Mouse (Mus musculus) lung, postnatal 0 days (tissue): ENCODE data around the gene Atp5b. TPM values are rescaled to one million over a fixed set of nuclear protein-coding genes. Genes with fewer than 3 reads are reported as not detected.

Experiments used
- ATAC-seq: fragments of 200-750 bp; cut with Nextera tagmentation; 2 replicates; pipeline ENCODE4 v1.8.0; 2017; ENCODE audit warnings: moderate library complexity
- DNase-seq: peaks from one replicate; pipeline ENCODE4 v3.0.0-alpha.2; 2016; ENCODE audit warnings: low spot score
- H3K27ac ChIP-seq: fragments of 300-500 bp; sonication (generic); 2 replicates; pipeline ENCODE4 v1.5.1; 2014; ENCODE audit warnings: antibody characterized with exemption, mild to moderate bottlenecking, low read length, mixed read lengths
- H3K27me3 ChIP-seq: fragments of 300-500 bp; sonication (generic); replicated peaks from 2 replicates; pipeline ENCODE4 v1.6.1; 2014; ENCODE audit warnings: low read length, mixed read lengths; ENCODE audit not compliant: insufficient read depth
- H3K36me3 ChIP-seq: fragments of 300-500 bp; sonication (generic); 2 replicates; pipeline ENCODE4 v1.6.1; 2014; ENCODE audit warnings: low read length, mixed read lengths; ENCODE audit not compliant: insufficient read depth
- H3K4me1 ChIP-seq: fragments of 300-500 bp; sonication (generic); 2 replicates; pipeline ENCODE4 v1.6.1; 2014; ENCODE audit warnings: antibody characterized with exemption, low read depth, low read length, mixed read lengths; ENCODE audit not compliant: insufficient read depth
- H3K4me2 ChIP-seq: fragments of 300-500 bp; sonication (generic); replicated peaks from 2 replicates; pipeline ENCODE4 v1.6.1; 2014; ENCODE audit warnings: low read depth, mild to moderate bottlenecking, low read length, moderate library complexity, mixed read lengths
- H3K4me3 ChIP-seq: fragments of 300-500 bp; sonication (generic); 2 replicates; pipeline ENCODE4 v1.5.1; 2014; ENCODE audit warnings: low read depth, low read length
- H3K9ac ChIP-seq: fragments of 300-500 bp; sonication (generic); replicated peaks from 2 replicates; pipeline ENCODE4 v1.6.1; 2014; ENCODE audit warnings: low read depth, mild to moderate bottlenecking
- H3K9me3 ChIP-seq: fragments of 300-500 bp; sonication (generic); 2 replicates; pipeline ENCODE4 v1.6.1; 2016; ENCODE audit warnings: low read length, mixed read lengths
- CTCF ChIP-seq: IDR thresholded peaks from 2 replicates; pipeline ENCODE4 v1.5.1; 2016; ENCODE audit warnings: antibody characterized with exemption, mild to moderate bottlenecking
- EP300 ChIP-seq: IDR thresholded peaks from 2 replicates; pipeline ENCODE4 v1.6.1; 2016; ENCODE audit warnings: antibody characterized with exemption, mild to moderate bottlenecking, control low read depth
- WGBS: fragments of 180-500 bp; shearing (Covaris S2); extraction: QIAGEN DNeasy Blood & Tissue Kit; methylation state at CpG from one replicate; pipeline ENCODE4 v1.1.7; 2014; 5-methylcytosine and 5-hydroxymethylcytosine counted together
- polyA plus RNA-seq: library from polyadenylated mRNA; unstranded; fragments of >200 nt; fragmentation: Nextera tagmentation; extraction: Ambion mirVana; gene quantifications from 2 replicates; pipeline ENCODE4 v1.2.1, GENCODE M21; 2015

Atp5b gene
- 1,155 and 1,171 TPM in 2 replicates for polyA plus RNA-seq

DNA sequence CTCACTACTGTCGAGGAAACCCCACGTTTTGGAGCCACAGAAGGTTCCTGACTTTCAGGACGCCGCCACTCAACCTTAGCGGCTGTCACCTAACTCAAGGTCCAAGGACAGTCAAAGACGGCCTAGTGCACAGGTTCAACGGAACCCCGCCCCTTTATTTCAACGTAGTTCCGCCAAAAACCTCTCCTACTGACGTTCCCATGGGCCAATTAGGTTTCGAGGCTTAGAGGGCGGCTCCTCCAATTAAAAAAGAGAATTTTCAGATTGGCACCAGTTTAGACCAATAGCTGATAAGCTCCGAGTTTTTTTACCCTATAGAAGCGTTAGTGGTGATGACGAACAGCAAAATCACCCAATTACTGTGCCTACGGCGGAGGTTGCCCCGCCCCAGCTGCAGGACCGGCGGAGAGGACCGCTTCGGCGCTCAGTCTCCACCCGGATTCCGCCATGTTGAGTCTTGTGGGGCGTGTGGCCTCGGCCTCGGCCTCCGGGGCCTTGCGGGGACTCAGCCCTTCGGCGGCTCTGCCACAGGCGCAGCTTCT, at the start of gene Atp5b:
Gene Atp5b, plus strand, starts transcription at position 394 of the 542 bp plus-strand sequence.
- DNase-seq (peak; percentile 99), ATAC-seq (peak; percentile 99)
- no peaks in the 10 kb centered on the region for H3K27me3 ChIP-seq
- no peaks in the 10 kb centered on the region for H3K9me3 ChIP-seq
- peaks cover 24% of the 10 kb centered on the region for H3K36me3 ChIP-seq
- H3K4me3 ChIP-seq, result peak within 1 kb of the TSS; percentile 96
- H3K9ac ChIP-seq, result peak within 1 kb of the TSS; percentile 95
- H3K4me1 ChIP-seq, result peaks cover 11% of the 10 kb centered on the region
- H3K4me2 ChIP-seq, result peak within 1 kb of the TSS; percentile 87
- peak within 1 kb of the TSS; percentile 83 for H3K27ac ChIP-seq
- TF ChIP-seq EP300 (peak; percentile 99), CTCF (no peak)
- WGBS, result under 1% methylated on average over 34 of the region's 34 CpGs

- no peaks in the 10 kb centered on the region for H3K27me3 ChIP-seq
- peak overlapping the region; percentile 99 for H3K9ac ChIP-seq
- H3K36me3 ChIP-seq, result peaks cover 12% of the 10 kb centered on the region; the same call in 1 of the 2 replicates
- ATAC-seq (peak; percentile 31), DNase-seq (peak; percentile 81)
- H3K27ac ChIP-seq, result peak overlapping the region; percentile 96
- H3K4me3 ChIP-seq, result peak overlapping the region; percentile 98
- 4% methylated on average over 10 of the region's 10 CpGs for WGBS
- peaks cover 13% of the 10 kb centered on the region; the same call in 1 of the 2 replicates for H3K4me1 ChIP-seq
- TF ChIP-seq EP300, result no peak
- TF ChIP-seq CTCF, result no peak
- H3K9me3 ChIP-seq, result no peaks in the 10 kb centered on the region
- H3K4me2 ChIP-seq, result peak overlapping the region; percentile 81
Observed at GRCm38 (mm10) chr10:128036746-128037425, 46.2 kb upstream of the Atp5b start.

GRCm38 (mm10) chr10:128037921-128038320, 45.2 kb upstream of the Atp5b start:
- 76% methylated on average over 3 of the region's 3 CpGs for WGBS
- TF ChIP-seq CTCF (no peak), EP300 (no peak)

DNA sequence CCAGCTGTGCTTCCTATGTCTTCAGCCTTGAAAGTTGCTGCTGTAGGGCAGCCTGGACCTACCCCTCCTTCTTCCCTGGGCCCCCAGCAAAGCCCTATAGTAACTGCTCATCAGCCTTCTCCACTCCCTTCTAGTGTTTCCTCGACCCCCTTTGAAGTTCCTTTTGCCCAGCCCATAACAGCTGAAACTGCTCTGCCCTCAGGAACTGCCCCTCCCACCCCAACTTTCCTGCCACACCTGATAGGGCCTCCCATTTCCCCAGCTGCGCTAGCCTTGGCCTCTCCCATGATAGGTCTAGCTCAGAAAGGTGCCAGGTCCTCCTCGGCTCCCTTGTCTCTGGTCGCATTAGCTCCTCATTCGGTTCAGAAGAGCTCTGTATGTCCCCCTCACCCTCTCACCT, 43.9 kb upstream of the Atp5b start:
- Histone ChIP-seq H3K27ac (no peak overlapping the region), H3K27me3 (no peaks in the 10 kb centered on the region), H3K9me3 (no peaks in the 10 kb centered on the region), H3K4me1 (peaks cover 13% of the 10 kb centered on the region; the same call in 1 of the 2 replicates), H3K9ac (no peak overlapping the region), H3K4me3 (no peak overlapping the region), H3K36me3 (peaks cover 13% of the 10 kb centered on the region; the same call in 1 of the 2 replicates), H3K4me2 (no peak overlapping the region)
- 33% methylated on average over 5 of the region's 5 CpGs for WGBS
- ATAC-seq (no peak), DNase-seq (no peak)
- TF ChIP-seq EP300, result no peak
- TF ChIP-seq CTCF, result no peak

More at GRCm38 (mm10) chr10:128037921-128038320, 45.2 kb upstream of the Atp5b start:
- ATAC-seq (no peak), DNase-seq (no peak)
- Histone ChIP-seq H3K36me3 (peaks cover 12% of the 10 kb centered on the region; the same call in 1 of the 2 replicates), H3K4me2 (no peak overlapping the region), H3K9ac (no peak overlapping the region), H3K4me1 (peaks cover 13% of the 10 kb centered on the region; the same call in 1 of the 2 replicates), H3K27me3 (no peaks in the 10 kb centered on the region), H3K9me3 (no peaks in the 10 kb centered on the region), H3K27ac (no peak overlapping the region), H3K4me3 (no peak overlapping the region)

- H3K36me3 ChIP-seq, result peaks cover 18% of the 10 kb centered on the region; the same call in 1 of the 2 replicates
- H3K27ac ChIP-seq, result no peak overlapping the region
- H3K9me3 ChIP-seq, result no peaks in the 10 kb centered on the region
- H3K27me3 ChIP-seq, result no peaks in the 10 kb centered on the region
- 58% methylated on average over 3 of the region's 3 CpGs for WGBS
- no peak overlapping the region for H3K9ac ChIP-seq
- H3K4me2 ChIP-seq, result no peak overlapping the region
- no peak overlapping the region for H3K4me3 ChIP-seq
- no peak for TF ChIP-seq CTCF
- no peak for TF ChIP-seq EP300
- H3K4me1 ChIP-seq, result peaks cover 13% of the 10 kb centered on the region; the same call in 1 of the 2 replicates
- no peak for DNase-seq
- no peak for ATAC-seq
Observed at GRCm38 (mm10) chr10:128039858-128040257, 43.2 kb upstream of the Atp5b start.

GRCm38 (mm10) chr10:128040293-128040692, 42.8 kb upstream of the Atp5b start:
- DNase-seq (no peak), ATAC-seq (no peak)
- H3K4me3 ChIP-seq, result no peak overlapping the region
- H3K27me3 ChIP-seq, result no peaks in the 10 kb centered on the region
- H3K9me3 ChIP-seq, result no peaks in the 10 kb centered on the region
- WGBS, result 87% methylated on average over 5 of the region's 5 CpGs
- H3K36me3 ChIP-seq, result peaks cover 18% of the 10 kb centered on the region; the same call in 1 of the 2 replicates
- H3K4me2 ChIP-seq, result no peak overlapping the region
- no peak overlapping the region for H3K9ac ChIP-seq
- H3K27ac ChIP-seq, result no peak overlapping the region
- peaks cover 13% of the 10 kb centered on the region; the same call in 1 of the 2 replicates for H3K4me1 ChIP-seq
- TF ChIP-seq EP300 (no peak), CTCF (no peak)
